23 mouse cellular contexts compared by ENCODE assay signal in genomic region chr8:45673149-45673548, GRCm38 (mm10).
A peak's percentile ranks its signal among the peaks of the same experiment; 100 is the strongest.
DNase-seq lines count a peak whose midpoint lies in the region; ATAC-seq and TF ChIP-seq lines count a peak whose summit lies in the region.
"Had no signal": no experiment of that assay in that cellular context is flagged by ENCODE, and none has a peak within 500 bp of the region (broad histone marks: within the 10 kb centered on the region; RNA-seq: fewer than 3 reads in every experiment).

No protein-coding gene starts in this region.

- H3K27me3 ChIP-seq in heart, embryonic 13.5 days (replicated peaks): no peaks in the 10 kb centered on the region
- no peaks in the 10 kb centered on the region for H3K27me3 ChIP-seq in heart, postnatal 0 days (ENCODE audit: control insufficient read depth, insufficient read depth, low read length)
- H3K27me3 ChIP-seq in heart, embryonic 11.5 days (ENCODE audit: control insufficient read depth, insufficient read depth, low read length): no peaks in the 10 kb centered on the region
- H3K27me3 ChIP-seq in forebrain, embryonic 12.5 days: no peaks in the 10 kb centered on the region
- H3K27me3 ChIP-seq: forebrain, embryonic 15.5 days; intestine, embryonic 15.5 days had no signal

- no peak for ATAC-seq in heart, embryonic 13.5 days (ENCODE audit: extremely low read depth, insufficient number of reproducible peaks, low FRiP score, low TSS enrichment)
- ATAC-seq in heart, postnatal 0 days (ENCODE audit: insufficient read depth, low read depth): no peak
- no peak for ATAC-seq in heart, embryonic 11.5 days (replicated peaks; ENCODE audit: insufficient number of reproducible peaks, low FRiP score, low TSS enrichment)
- no peak for ATAC-seq in forebrain, embryonic 12.5 days (ENCODE audit: low FRiP score)
- ATAC-seq: CD4-positive, CD25-positive, alpha-beta regulatory T cell, adult 4 months; forebrain, embryonic 15.5 days; hindbrain, embryonic 16.5 days; intestine, embryonic 15.5 days had no signal

- WGBS in heart, embryonic 13.5 days: 50% methylated on average over 4 of the region's 4 CpGs
- WGBS in heart, postnatal 0 days: 41% methylated on average over 4 of the region's 4 CpGs
- WGBS in heart, embryonic 11.5 days (ENCODE audit: insufficient replicate concordance): 58% methylated on average over 4 of the region's 4 CpGs
- 85% methylated on average over 4 of the region's 4 CpGs for WGBS in forebrain, embryonic 12.5 days

- H3K4me2 ChIP-seq in heart, embryonic 13.5 days: no peak overlapping the region
- no peak overlapping the region for H3K4me2 ChIP-seq in heart, postnatal 0 days (ENCODE audit: low read depth, low read length)
- no peak overlapping the region for H3K4me2 ChIP-seq in heart, embryonic 11.5 days
- no peak overlapping the region for H3K4me2 ChIP-seq in forebrain, embryonic 12.5 days
- H3K4me2 ChIP-seq: forebrain, embryonic 15.5 days; intestine, embryonic 15.5 days had no signal

- H3K4me3 ChIP-seq in heart, embryonic 13.5 days: no peak overlapping the region
- no peak overlapping the region for H3K4me3 ChIP-seq in heart, postnatal 0 days (ENCODE audit: low read depth, low read length)
- no peak overlapping the region for H3K4me3 ChIP-seq in heart, embryonic 11.5 days (ENCODE audit: low read depth, low read length)
- no peak overlapping the region for H3K4me3 ChIP-seq in forebrain, embryonic 12.5 days (replicated peaks)
- H3K4me3 ChIP-seq: forebrain, embryonic 15.5 days; gastrocnemius, adult 2 months; intestine, embryonic 15.5 days had no signal

- H3K36me3 ChIP-seq in heart, embryonic 13.5 days: peaks cover 17% of the 10 kb centered on the region
- H3K36me3 ChIP-seq in heart, postnatal 0 days (replicated peaks; ENCODE audit: control insufficient read depth, insufficient read depth, low read length): 0 out of 2 replicates have a peak, but pooled peaks cover 9% of the 10 kb centered on the region
- H3K36me3 ChIP-seq in heart, embryonic 11.5 days (ENCODE audit: control insufficient read depth, insufficient read depth, low read length): no peaks in the 10 kb centered on the region
- H3K36me3 ChIP-seq in forebrain, embryonic 12.5 days (replicated peaks): no peaks in the 10 kb centered on the region
- H3K36me3 ChIP-seq: forebrain, embryonic 15.5 days; intestine, embryonic 15.5 days had no signal

- H3K4me1 ChIP-seq in heart, embryonic 13.5 days: peaks cover 67% of the 10 kb centered on the region
- H3K4me1 ChIP-seq in heart, postnatal 0 days (ENCODE audit: control insufficient read depth, insufficient read depth): peaks cover 33% of the 10 kb centered on the region; the same call in 1 of the 2 replicates
- H3K4me1 ChIP-seq in heart, embryonic 11.5 days (ENCODE audit: control insufficient read depth, insufficient read depth, low read length): peaks cover 11% of the 10 kb centered on the region; the same call in 1 of the 2 replicates
- H3K4me1 ChIP-seq in forebrain, embryonic 12.5 days: peaks cover 23% of the 10 kb centered on the region
- H3K4me1 ChIP-seq: intestine, embryonic 15.5 days had no signal

- DNase-seq in heart, postnatal 10 days: no peak
- no peak for DNase-seq in heart, postnatal 0 days (ENCODE audit: low spot score)
- peak; percentile 61 for DNase-seq in brain, adult 2 months (ENCODE audit: low read depth, low spot score)
- peak; percentile 54 for DNase-seq in fat pad, adult 2 months (ENCODE audit: extremely low read depth, low read depth, low spot score)
- no peak for DNase-seq in adrenal gland, postnatal 14 days
- DNase-seq: adrenal gland, adult 2 months; adrenal gland, postnatal 25 days; cerebellum, adult 18-20 months; cerebellum, adult 9-10 months; cerebellum, postnatal 14 days; gastrocnemius, adult 2 months; gastrocnemius, postnatal 14 days; heart, postnatal 14 days; heart, postnatal 4 days; kidney, adult 11 months; kidney, adult 8-10 months had no signal

- TF ChIP-seq EP300 in heart, postnatal 0 days (IDR thresholded peaks at IDR 0.05; ENCODE audit: low read depth): no peak

- peak overlapping the region; percentile 15; the same call in 1 of the 2 replicates for H3K27ac ChIP-seq in heart, embryonic 13.5 days (replicated peaks)
- H3K27ac ChIP-seq in heart, postnatal 0 days (ENCODE audit: low read depth): peak overlapping the region; percentile 49
- H3K27ac ChIP-seq in heart, embryonic 11.5 days (ENCODE audit: low read depth, low read length): no peak overlapping the region
- no peak overlapping the region for H3K27ac ChIP-seq in forebrain, embryonic 12.5 days
- H3K27ac ChIP-seq: forebrain, embryonic 15.5 days; gastrocnemius, adult 2 months; intestine, embryonic 15.5 days had no signal

- intact Hi-C loops in heart, postnatal 10 days (cut with DNase I): no loop called here

- TF ChIP-seq CTCF in heart, postnatal 0 days (IDR thresholded peaks at IDR 0.05; ENCODE audit: low read depth): no peak

- H3K9ac ChIP-seq in heart, embryonic 13.5 days: no peak overlapping the region
- H3K9ac ChIP-seq in heart, postnatal 0 days (replicated peaks; ENCODE audit: low read depth, low read length): no peak overlapping the region
- H3K9ac ChIP-seq in heart, embryonic 11.5 days (ENCODE audit: low read depth, low read length): no peak overlapping the region
- no peak overlapping the region for H3K9ac ChIP-seq in forebrain, embryonic 12.5 days
- H3K9ac ChIP-seq: forebrain, embryonic 15.5 days; intestine, embryonic 15.5 days had no signal

- no peaks in the 10 kb centered on the region for H3K9me3 ChIP-seq in heart, embryonic 13.5 days
- no peaks in the 10 kb centered on the region for H3K9me3 ChIP-seq in heart, postnatal 0 days (replicated peaks; ENCODE audit: control insufficient read depth, low read length)
- H3K9me3 ChIP-seq in heart, embryonic 11.5 days (replicated peaks; ENCODE audit: control insufficient read depth, low read length): no peaks in the 10 kb centered on the region
- no peaks in the 10 kb centered on the region for H3K9me3 ChIP-seq in forebrain, embryonic 12.5 days
- H3K9me3 ChIP-seq: forebrain, embryonic 15.5 days; intestine, embryonic 15.5 days had no signal

Comparison
In these comparisons a context has a peak if more than half of its experiments do, and no peak if none do; other contexts are left out.
1. H3K27ac ChIP-seq: peak in heart, embryonic 13.5 days (single experiment) and heart, postnatal 0 days (single experiment); none in heart, embryonic 11.5 days (single experiment) and forebrain, embryonic 12.5 days (single experiment).
2. DNase-seq: peak in brain, adult 2 months (single experiment) and fat pad, adult 2 months (single experiment); none in heart, postnatal 10 days (0 of 2), heart, postnatal 0 days (single experiment) and adrenal gland, postnatal 14 days (single experiment).